Mouse (Mus musculus) cerebellum, adult 2 months (tissue): ENCODE data around the gene Gng3. TPM values are rescaled to one million over a fixed set of nuclear protein-coding genes. Genes with fewer than 3 reads are reported as not detected.
"Not testable (repeated sequence)": the region's sequence is repeated elsewhere in the genome, so short reads cannot be mapped to it uniquely, and the experiment has no call there.

Experiments
- DNase-seq, 2 experiments: peaks; one replicate each; pipeline ENCODE4 v3.0.0; 2021
- H3K27ac ChIP-seq: fragments of 200-500 bp; 2 replicates; pipeline ENCODE4 v1.5.1; 2012; ENCODE audit warnings: low read length, control low read depth, inconsistent platforms; ENCODE audit not compliant: insufficient read depth
- H3K27me3 ChIP-seq: fragments of 200-500 bp; 2 replicates; pipeline ENCODE4 v1.6.1; 2012; ENCODE audit warnings: inconsistent platforms, mild to moderate bottlenecking, low read length, moderate library complexity; ENCODE audit not compliant: control insufficient read depth, insufficient read depth
- H3K4me1 ChIP-seq: fragments of 200-500 bp; 2 replicates; pipeline ENCODE4 v1.6.1; 2011; ENCODE audit warnings: low read length; ENCODE audit not compliant: control insufficient read depth, insufficient read depth
- H3K4me3 ChIP-seq: fragments of 200-500 bp; replicated peaks from 2 replicates; pipeline ENCODE3; 2011; ENCODE audit warnings: mild to moderate bottlenecking, low read depth, low read length, control low read depth; ENCODE audit not compliant: insufficient read depth
- CTCF ChIP-seq: fragments of 200-500 bp; IDR thresholded peaks from 2 replicates; pipeline ENCODE4 v1.5.1; 2011; ENCODE audit warnings: low read depth, mild to moderate bottlenecking, control low read depth, low read length, moderate library complexity, borderline replicate concordance; ENCODE audit not compliant: insufficient read depth
- POLR2A ChIP-seq: fragments of 200-500 bp; IDR thresholded peaks from 2 replicates; pipeline ENCODE4 v1.6.1; 2011; ENCODE audit warnings: low read length, control low read depth, borderline replicate concordance; ENCODE audit not compliant: insufficient read depth
- WGBS: fragments of 180-500 bp; shearing (Covaris S2); methylation state at CpG from one replicate; pipeline ENCODE4 v1.1.7; 2018; 5-methylcytosine and 5-hydroxymethylcytosine counted together
- polyA plus RNA-seq: library from polyadenylated mRNA; depleted of rRNA; stranded (reverse); fragments of >200 nt; gene quantifications from 2 replicates; pipeline ENCODE4 v1.2.3, GENCODE M21; 2012

The Gng3 gene
- polyA plus RNA-seq, 1 experiment, result 236 TPM

DNA sequence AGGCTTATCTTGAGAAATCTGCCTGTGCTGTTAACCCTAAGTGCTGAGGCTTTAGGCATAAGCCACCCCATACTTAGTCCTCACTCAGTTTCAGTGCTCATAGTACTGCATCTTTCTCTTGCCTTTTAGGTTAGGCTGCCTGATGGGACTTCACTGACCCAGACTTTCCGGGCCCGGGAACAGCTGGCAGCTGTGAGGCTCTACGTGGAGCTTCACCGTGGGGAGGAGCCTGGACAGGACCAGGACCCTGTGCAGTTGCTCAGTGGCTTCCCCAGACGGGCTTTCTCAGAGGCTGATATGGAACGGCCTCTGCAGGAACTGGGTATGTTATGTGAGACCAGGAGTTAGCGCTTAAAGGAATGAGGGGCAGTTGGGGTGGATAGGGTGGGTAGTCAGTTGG is 36.0 kb upstream of the Gng3 start:
- WGBS, result 85% methylated on average over 7 of the region's 7 CpGs
- H3K27ac ChIP-seq, result no peak overlapping the region
- DNase-seq, result no peak
- no peak overlapping the region for H3K4me3 ChIP-seq
- TF ChIP-seq POLR2A (no peak), CTCF (no peak)
- H3K4me1 ChIP-seq, result no peaks in the 10 kb centered on the region; the same call in 1 of the 2 replicates
- no peaks in the 10 kb centered on the region for H3K27me3 ChIP-seq

DNA sequence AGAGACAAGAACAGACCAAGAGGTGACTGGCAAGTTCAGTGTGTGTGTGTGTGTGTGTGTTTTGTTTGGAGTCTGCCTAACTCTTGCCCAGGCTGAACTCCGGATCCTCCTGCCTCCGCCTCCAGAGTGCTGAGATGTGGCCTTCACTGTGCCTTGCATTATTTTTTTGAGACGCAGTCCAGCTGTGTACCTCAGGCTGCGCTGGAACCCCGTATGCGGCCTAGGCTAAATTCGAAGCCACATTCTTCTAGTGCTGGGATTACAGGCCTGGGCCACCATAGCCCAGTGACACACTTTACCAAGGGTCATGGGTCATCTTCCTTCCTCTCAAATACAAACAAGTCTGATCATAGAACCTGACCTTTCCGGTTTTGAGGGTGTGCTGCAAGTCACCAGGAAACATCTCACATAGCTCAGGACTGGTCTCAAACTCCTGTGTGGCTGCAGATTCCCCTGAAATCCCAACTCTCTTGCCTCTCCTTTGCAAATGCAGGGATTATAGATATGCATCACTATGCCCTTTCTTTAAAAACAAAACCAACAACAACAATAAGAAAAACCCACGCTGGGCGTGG is 33.4 kb upstream of the Gng3 start:
- no peaks in the 10 kb centered on the region for H3K27me3 ChIP-seq
- DNase-seq, result no peak
- H3K27ac ChIP-seq, result no peak overlapping the region
- no peak for TF ChIP-seq POLR2A
- no peak for TF ChIP-seq CTCF
- WGBS, result 72% methylated on average over 10 of the region's 10 CpGs
- peak overlapping the region; percentile 75 for H3K4me3 ChIP-seq
- no peaks in the 10 kb centered on the region; the same call in 1 of the 2 replicates for H3K4me1 ChIP-seq

DNA sequence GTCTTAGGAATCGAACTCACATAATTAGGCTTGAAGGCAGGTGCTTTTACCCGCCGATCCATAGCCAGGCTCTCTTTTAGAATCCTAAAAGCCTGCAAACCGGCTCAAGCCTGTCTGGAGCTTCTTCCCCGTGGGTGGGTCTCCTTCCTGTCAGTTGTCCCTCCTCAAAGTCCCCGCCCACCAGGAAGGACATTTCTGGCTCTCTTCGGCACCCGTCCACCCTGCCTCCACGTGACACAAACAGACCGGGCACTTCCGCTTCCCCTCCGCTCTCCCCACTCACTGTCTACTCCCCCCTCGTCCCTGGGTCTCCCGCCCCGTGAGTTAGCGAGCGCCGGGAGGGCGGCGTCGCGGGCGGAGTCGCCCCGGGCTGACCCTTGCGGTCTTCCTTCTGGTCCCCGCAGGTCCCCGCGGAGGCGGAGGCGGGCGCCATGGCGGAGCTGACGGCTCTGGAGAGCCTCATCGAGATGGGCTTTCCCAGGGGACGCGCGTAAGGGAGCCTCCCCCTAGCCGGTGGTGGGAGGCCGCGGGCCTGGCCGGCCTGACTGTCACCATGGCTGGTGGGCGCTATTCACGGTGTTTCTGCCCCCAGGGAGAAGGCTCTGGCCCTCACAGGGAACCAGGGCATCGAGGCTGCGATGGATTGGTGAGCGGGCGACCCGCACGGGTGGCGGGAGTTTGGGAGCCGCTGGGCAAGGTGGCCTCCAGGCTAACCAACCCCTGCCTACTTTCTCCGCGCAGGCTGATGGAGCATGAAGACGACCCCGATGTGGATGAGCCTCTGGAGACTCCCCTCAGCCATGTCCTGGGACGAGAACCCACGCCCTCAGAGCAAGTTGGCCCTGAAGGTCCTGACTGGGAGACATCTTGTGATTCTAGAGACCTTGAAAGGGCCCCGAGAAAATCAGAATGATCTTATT is 32.5 kb upstream of the Gng3 start, which contains the start of gene Ubxn1:
Gene Ubxn1, plus strand, starts transcription at position 230 of the 920 bp plus-strand sequence.
- H3K4me1 ChIP-seq, result no peaks in the 10 kb centered on the region; the same call in 1 of the 2 replicates
- H3K4me3 ChIP-seq, result peak within 1 kb of the TSS; percentile 75
- peak within 1 kb of the TSS; percentile 54; the same call in 1 of the 2 replicates for H3K27ac ChIP-seq
- TF ChIP-seq CTCF (no peak), POLR2A (peak; percentile 42; the same call in 1 of the 2 replicates)
- H3K27me3 ChIP-seq, result no peaks in the 10 kb centered on the region
- WGBS, result under 1% methylated on average over 59 of the region's 59 CpGs
- peak; percentile 97 to 98 for DNase-seq

DNA sequence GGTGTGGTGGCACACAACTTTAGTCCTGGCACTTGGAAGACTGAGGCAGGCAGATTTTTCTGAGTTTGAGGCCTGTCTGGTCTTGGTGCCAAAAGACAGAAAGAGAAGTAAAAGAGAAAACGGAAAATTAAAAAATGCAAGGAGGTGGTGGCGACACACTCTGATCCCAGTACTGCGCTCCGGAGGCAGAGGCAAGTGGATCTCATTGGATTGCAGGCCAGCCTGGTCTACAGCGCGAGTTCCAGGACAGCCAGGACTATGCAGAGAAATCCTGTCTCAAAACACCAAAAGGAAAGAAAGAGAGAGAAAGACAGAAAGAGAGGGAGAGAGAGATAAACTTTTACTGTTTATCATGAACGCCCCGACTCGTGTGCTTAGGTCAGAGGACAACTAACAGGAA is 31.8 kb upstream of the Gng3 start:
- H3K4me1 ChIP-seq, result no peaks in the 10 kb centered on the region; the same call in 1 of the 2 replicates
- 45% methylated on average over 9 of the region's 9 CpGs for WGBS

GRCm38 (mm10) chr19:8870381-8870780 is 31.4 kb upstream of the Gng3 start:
- H3K4me3 ChIP-seq, H3K27me3 ChIP-seq, H3K27ac ChIP-seq, DNase-seq, H3K4me1 ChIP-seq: not testable (repeated sequence)
- WGBS, result 75% methylated on average over 3 of the region's 3 CpGs

More for the DNA sequence above, 31.8 kb upstream of the Gng3 start:
- no peak for DNase-seq
- TF ChIP-seq POLR2A, result no peak
- TF ChIP-seq CTCF, result no peak
- no peaks in the 10 kb centered on the region for H3K27me3 ChIP-seq
- H3K27ac ChIP-seq, result no peak overlapping the region
- peak overlapping the region; percentile 75 for H3K4me3 ChIP-seq

- no peak overlapping the region for H3K27ac ChIP-seq
- DNase-seq, result no peak
- 80% methylated on average over 6 of the region's 6 CpGs for WGBS
- H3K27me3 ChIP-seq, result no peaks in the 10 kb centered on the region
- H3K4me1 ChIP-seq, result no peaks in the 10 kb centered on the region
- H3K4me3 ChIP-seq, result no peak overlapping the region
- TF ChIP-seq POLR2A (no peak), CTCF (no peak)
Measured at GRCm38 (mm10) chr19:8864265-8864664, 25.3 kb upstream of the Gng3 start.

DNA sequence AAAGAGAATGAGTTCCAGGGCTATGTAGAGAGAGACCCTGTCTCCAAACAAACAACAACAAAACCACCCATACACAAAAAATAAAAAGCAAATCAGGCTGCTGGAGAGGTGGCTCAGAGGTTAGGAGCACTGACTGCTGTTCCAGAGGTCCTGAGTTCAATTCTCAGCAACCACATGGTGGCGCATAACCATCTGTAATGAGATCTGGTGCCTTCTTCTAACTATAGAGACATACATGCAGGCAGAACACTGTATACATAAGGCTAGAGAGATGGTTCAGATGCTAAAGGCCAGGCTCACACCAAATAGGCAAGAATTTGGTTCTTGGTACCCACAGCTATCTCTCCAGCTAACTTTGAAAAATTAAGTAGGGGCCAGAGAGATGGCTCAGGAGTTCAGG is 20.0 kb upstream of the Gng3 start:
- no peaks in the 10 kb centered on the region for H3K27me3 ChIP-seq
- H3K4me3 ChIP-seq, result no peak overlapping the region
- H3K27ac ChIP-seq, result no peak overlapping the region
- H3K4me1 ChIP-seq, result no peaks in the 10 kb centered on the region
- no peak for TF ChIP-seq POLR2A
- TF ChIP-seq CTCF, result no peak
- no peak for DNase-seq
- 34% methylated on average over 1 of the region's 1 CpGs for WGBS

DNA sequence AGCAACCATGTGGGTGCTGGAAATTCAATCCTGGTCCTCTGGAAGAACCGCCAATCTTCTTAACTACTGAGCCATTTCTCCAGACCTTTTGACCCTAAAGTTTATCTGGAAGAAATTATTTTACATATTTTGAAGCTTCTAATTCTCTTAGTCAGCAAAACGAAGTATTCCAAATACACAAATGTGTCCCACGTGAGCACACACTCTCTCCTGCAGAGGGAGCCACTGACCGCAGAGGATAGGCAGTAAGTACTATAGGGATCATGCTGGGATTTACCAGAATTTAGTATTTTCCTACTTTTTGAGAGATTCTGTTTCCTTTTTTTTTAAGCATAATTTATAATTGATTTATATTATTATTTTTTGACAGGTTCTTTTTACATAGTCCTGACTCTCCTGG is 18.7 kb upstream of the Gng3 start:
- DNase-seq, result no peak
- Histone ChIP-seq H3K4me1 (no peaks in the 10 kb centered on the region), H3K27me3 (no peaks in the 10 kb centered on the region), H3K4me3 (no peak overlapping the region), H3K27ac (no peak overlapping the region)
- TF ChIP-seq CTCF (peak; percentile 59; the same call in 1 of the 2 replicates), POLR2A (no peak)
- 32% methylated on average over 4 of the region's 4 CpGs for WGBS
